Mouse (Mus musculus): Measurements from ENCODE around the gene Zfp108. TPM values are rescaled to one million over a fixed set of nuclear protein-coding genes. Genes with fewer than 3 reads are reported as not detected.

The Zfp108 gene
- polyA plus RNA-seq, 1 experiment = 0.26 TPM

GRCm38 (mm10) chr7:24286916-24287315 lies 32.3 kb downstream of the Zfp108 start:
- H3K36me3 ChIP-seq (ENCODE audit: control insufficient read depth, insufficient read depth, low read length) = no peaks in the 10 kb centered on the region
- no peaks in the 10 kb centered on the region for H3K27me3 ChIP-seq (ENCODE audit: control insufficient read depth, insufficient read depth, low read length)
- TF ChIP-seq CTCF (IDR thresholded peaks at IDR 0.05; ENCODE audit: control insufficient read depth, insufficient read depth, insufficient replicate concordance, low read depth, low read length) = no peak
- no peak for TF ChIP-seq POLR2A (IDR thresholded peaks at IDR 0.05; ENCODE audit: control insufficient read depth, low read depth, low read length)
- no peak overlapping the region for H3K27ac ChIP-seq (ENCODE audit: control insufficient read depth, insufficient read depth, low read depth, low read length)
- no peak overlapping the region for H3K4me3 ChIP-seq (ENCODE audit: control insufficient read depth, low read depth, low read length)
- H3K4me1 ChIP-seq (ENCODE audit: control insufficient read depth, insufficient read depth, low read length) = no peaks in the 10 kb centered on the region

- no peaks in the 10 kb centered on the region for H3K4me1 ChIP-seq (ENCODE audit: control insufficient read depth, insufficient read depth, low read length)
Measured at GRCm38 (mm10) chr7:24287670-24288069, 33.1 kb downstream of the Zfp108 start.

GRCm38 (mm10) chr7:24288512-24288911 lies 33.9 kb downstream of the Zfp108 start:
- Histone ChIP-seq H3K27ac (ENCODE audit: control insufficient read depth, insufficient read depth, low read depth, low read length) (no peak overlapping the region), H3K4me3 (ENCODE audit: control insufficient read depth, low read depth, low read length) (no peak overlapping the region), H3K27me3 (ENCODE audit: control insufficient read depth, insufficient read depth, low read length) (no peaks in the 10 kb centered on the region), H3K36me3 (ENCODE audit: control insufficient read depth, insufficient read depth, low read length) (no peaks in the 10 kb centered on the region; the same call in 1 of the 2 replicates), H3K4me1 (ENCODE audit: control insufficient read depth, insufficient read depth, low read length) (no peaks in the 10 kb centered on the region)
- TF ChIP-seq POLR2A (IDR thresholded peaks at IDR 0.05; ENCODE audit: control insufficient read depth, low read depth, low read length) = no peak
- TF ChIP-seq CTCF (IDR thresholded peaks at IDR 0.05; ENCODE audit: control insufficient read depth, insufficient read depth, insufficient replicate concordance, low read depth, low read length) = no peak

More at GRCm38 (mm10) chr7:24287670-24288069, 33.1 kb downstream of the Zfp108 start:
- Histone ChIP-seq H3K4me3 (ENCODE audit: control insufficient read depth, low read depth, low read length) (no peak overlapping the region), H3K27ac (ENCODE audit: control insufficient read depth, insufficient read depth, low read depth, low read length) (no peak overlapping the region), H3K36me3 (ENCODE audit: control insufficient read depth, insufficient read depth, low read length) (no peaks in the 10 kb centered on the region; the same call in 1 of the 2 replicates), H3K27me3 (ENCODE audit: control insufficient read depth, insufficient read depth, low read length) (no peaks in the 10 kb centered on the region)
- no peak for TF ChIP-seq POLR2A (IDR thresholded peaks at IDR 0.05; ENCODE audit: control insufficient read depth, low read depth, low read length)
- TF ChIP-seq CTCF (IDR thresholded peaks at IDR 0.05; ENCODE audit: control insufficient read depth, insufficient read depth, insufficient replicate concordance, low read depth, low read length) = no peak

GRCm38 (mm10) chr7:24290106-24290693 lies 35.6 kb downstream of the Zfp108 start:
- no peaks in the 10 kb centered on the region; the same call in 1 of the 2 replicates for H3K36me3 ChIP-seq (ENCODE audit: control insufficient read depth, insufficient read depth, low read length)
- H3K27ac ChIP-seq (ENCODE audit: control insufficient read depth, insufficient read depth, low read depth, low read length) = no peak overlapping the region
- no peak overlapping the region for H3K4me3 ChIP-seq (ENCODE audit: control insufficient read depth, low read depth, low read length)
- no peaks in the 10 kb centered on the region for H3K27me3 ChIP-seq (ENCODE audit: control insufficient read depth, insufficient read depth, low read length)
- H3K4me1 ChIP-seq (ENCODE audit: control insufficient read depth, insufficient read depth, low read length) = no peaks in the 10 kb centered on the region
- no peak for TF ChIP-seq POLR2A (IDR thresholded peaks at IDR 0.05; ENCODE audit: control insufficient read depth, low read depth, low read length)
- TF ChIP-seq CTCF (IDR thresholded peaks at IDR 0.05; ENCODE audit: control insufficient read depth, insufficient read depth, insufficient replicate concordance, low read depth, low read length) = no peak

- TF ChIP-seq POLR2A (IDR thresholded peaks at IDR 0.05; ENCODE audit: control insufficient read depth, low read depth, low read length) = no peak
- TF ChIP-seq CTCF (IDR thresholded peaks at IDR 0.05; ENCODE audit: control insufficient read depth, insufficient read depth, insufficient replicate concordance, low read depth, low read length) = no peak
- H3K36me3 ChIP-seq (ENCODE audit: control insufficient read depth, insufficient read depth, low read length) = no peaks in the 10 kb centered on the region; the same call in 1 of the 2 replicates
- H3K27ac ChIP-seq (ENCODE audit: control insufficient read depth, insufficient read depth, low read depth, low read length) = no peak overlapping the region
- H3K27me3 ChIP-seq (ENCODE audit: control insufficient read depth, insufficient read depth, low read length) = no peaks in the 10 kb centered on the region
- no peaks in the 10 kb centered on the region for H3K4me1 ChIP-seq (ENCODE audit: control insufficient read depth, insufficient read depth, low read length)
- H3K4me3 ChIP-seq (ENCODE audit: control insufficient read depth, low read depth, low read length) = no peak overlapping the region
Measured at GRCm38 (mm10) chr7:24291387-24292090, 36.9 kb downstream of the Zfp108 start.

GRCm38 (mm10) chr7:24293061-24293851 lies 38.7 kb downstream of the Zfp108 start:
- Histone ChIP-seq H3K4me3 (ENCODE audit: control insufficient read depth, low read depth, low read length) (no peak overlapping the region), H3K36me3 (ENCODE audit: control insufficient read depth, insufficient read depth, low read length) (no peaks in the 10 kb centered on the region; the same call in 1 of the 2 replicates), H3K4me1 (ENCODE audit: control insufficient read depth, insufficient read depth, low read length) (no peaks in the 10 kb centered on the region), H3K27ac (ENCODE audit: control insufficient read depth, insufficient read depth, low read depth, low read length) (no peak overlapping the region), H3K27me3 (ENCODE audit: control insufficient read depth, insufficient read depth, low read length) (no peaks in the 10 kb centered on the region)
- TF ChIP-seq POLR2A (IDR thresholded peaks at IDR 0.05; ENCODE audit: control insufficient read depth, low read depth, low read length) (no peak), CTCF (IDR thresholded peaks at IDR 0.05; ENCODE audit: control insufficient read depth, insufficient read depth, insufficient replicate concordance, low read depth, low read length) (no peak)

GRCm38 (mm10) chr7:24294763-24295162 lies 40.2 kb downstream of the Zfp108 start:
- no peak for TF ChIP-seq POLR2A (IDR thresholded peaks at IDR 0.05; ENCODE audit: control insufficient read depth, low read depth, low read length)
- TF ChIP-seq CTCF (IDR thresholded peaks at IDR 0.05; ENCODE audit: control insufficient read depth, insufficient read depth, insufficient replicate concordance, low read depth, low read length) = no peak
- Histone ChIP-seq H3K27ac (ENCODE audit: control insufficient read depth, insufficient read depth, low read depth, low read length) (no peak overlapping the region), H3K27me3 (ENCODE audit: control insufficient read depth, insufficient read depth, low read length) (no peaks in the 10 kb centered on the region), H3K4me1 (ENCODE audit: control insufficient read depth, insufficient read depth, low read length) (peaks cover 5% of the 10 kb centered on the region), H3K36me3 (ENCODE audit: control insufficient read depth, insufficient read depth, low read length) (no peaks in the 10 kb centered on the region; the same call in 1 of the 2 replicates), H3K4me3 (ENCODE audit: control insufficient read depth, low read depth, low read length) (no peak overlapping the region)
